Mouse (Mus musculus) lung, postnatal 0 days (tissue): ENCODE measurements at regions not wholly inside any gene's neighbourhood (a gene's known extent, or its start where the extent isn't known, plus 50 kb on each side); places are given as distances from the start of the nearest gene placed in this dataset.
A peak's percentile ranks its signal among the peaks of the same experiment; 100 is the strongest.

Source experiments
- ATAC-seq: fragments of 200-750 bp; cut with Nextera tagmentation; 2 replicates; pipeline ENCODE4 v1.8.0; 2017; ENCODE audit warnings: moderate library complexity
- DNase-seq: peaks from one replicate; pipeline ENCODE4 v3.0.0-alpha.2; 2016; ENCODE audit warnings: low spot score
- H3K27ac ChIP-seq: fragments of 300-500 bp; sonication (generic); 2 replicates; pipeline ENCODE4 v1.5.1; 2014; ENCODE audit warnings: antibody characterized with exemption, mild to moderate bottlenecking, low read length, mixed read lengths
- H3K27me3 ChIP-seq: fragments of 300-500 bp; sonication (generic); replicated peaks from 2 replicates; pipeline ENCODE4 v1.6.1; 2014; ENCODE audit warnings: low read length, mixed read lengths; ENCODE audit not compliant: insufficient read depth
- H3K36me3 ChIP-seq: fragments of 300-500 bp; sonication (generic); 2 replicates; pipeline ENCODE4 v1.6.1; 2014; ENCODE audit warnings: low read length, mixed read lengths; ENCODE audit not compliant: insufficient read depth
- H3K4me1 ChIP-seq: fragments of 300-500 bp; sonication (generic); 2 replicates; pipeline ENCODE4 v1.6.1; 2014; ENCODE audit warnings: antibody characterized with exemption, low read depth, low read length, mixed read lengths; ENCODE audit not compliant: insufficient read depth
- H3K4me2 ChIP-seq: fragments of 300-500 bp; sonication (generic); replicated peaks from 2 replicates; pipeline ENCODE4 v1.6.1; 2014; ENCODE audit warnings: low read depth, mild to moderate bottlenecking, low read length, moderate library complexity, mixed read lengths
- H3K4me3 ChIP-seq: fragments of 300-500 bp; sonication (generic); 2 replicates; pipeline ENCODE4 v1.5.1; 2014; ENCODE audit warnings: low read depth, low read length
- H3K9ac ChIP-seq: fragments of 300-500 bp; sonication (generic); replicated peaks from 2 replicates; pipeline ENCODE4 v1.6.1; 2014; ENCODE audit warnings: low read depth, mild to moderate bottlenecking
- H3K9me3 ChIP-seq: fragments of 300-500 bp; sonication (generic); 2 replicates; pipeline ENCODE4 v1.6.1; 2016; ENCODE audit warnings: low read length, mixed read lengths
- CTCF ChIP-seq: IDR thresholded peaks from 2 replicates; pipeline ENCODE4 v1.5.1; 2016; ENCODE audit warnings: antibody characterized with exemption, mild to moderate bottlenecking
- EP300 ChIP-seq: IDR thresholded peaks from 2 replicates; pipeline ENCODE4 v1.6.1; 2016; ENCODE audit warnings: antibody characterized with exemption, mild to moderate bottlenecking, control low read depth
- WGBS: fragments of 180-500 bp; shearing (Covaris S2); extraction: QIAGEN DNeasy Blood & Tissue Kit; methylation state at CpG from one replicate; pipeline ENCODE4 v1.1.7; 2014; 5-methylcytosine and 5-hydroxymethylcytosine counted together

GRCm38 (mm10) chr12:15702137-15702536 lies 114.6 kb downstream of the Trib2 start:
- no peak overlapping the region for H3K27ac ChIP-seq
- whole genome bisulfite sequencing, result 100% methylated on average over 1 of the region's 1 CpGs
- H3K4me3 ChIP-seq, result no peak overlapping the region
- no peak for DNase-seq
- no peak overlapping the region for H3K4me2 ChIP-seq
- no peaks in the 10 kb centered on the region for H3K9me3 ChIP-seq
- no peak for ATAC-seq
- H3K27me3 ChIP-seq, result no peaks in the 10 kb centered on the region
- TF ChIP-seq CTCF (no peak), EP300 (no peak)
- H3K9ac ChIP-seq, result no peak overlapping the region
- no peaks in the 10 kb centered on the region; the same call in 1 of the 2 replicates for H3K4me1 ChIP-seq
- no peaks in the 10 kb centered on the region for H3K36me3 ChIP-seq

GRCm38 (mm10) chr12:15698829-15699228 lies 117.9 kb downstream of the Trib2 start:
- ATAC-seq (peak; percentile 58; the same call in 1 of the 2 replicates), DNase-seq (peak; percentile 25)
- Histone ChIP-seq H3K27me3 (no peaks in the 10 kb centered on the region), H3K4me1 (no peaks in the 10 kb centered on the region; the same call in 1 of the 2 replicates), H3K9ac (no peak overlapping the region), H3K4me2 (no peak overlapping the region), H3K36me3 (no peaks in the 10 kb centered on the region), H3K27ac (0 out of 2 replicates have a peak overlapping the region, but pooled peaks have one; percentile 4), H3K9me3 (no peaks in the 10 kb centered on the region), H3K4me3 (no peak overlapping the region)
- TF ChIP-seq CTCF, result no peak
- peak; percentile 28; the same call in 1 of the 2 replicates for TF ChIP-seq EP300
- whole genome bisulfite sequencing, result 18% methylated on average over 4 of the region's 4 CpGs

- peak; percentile 29 for DNase-seq
- Histone ChIP-seq H3K27me3 (no peaks in the 10 kb centered on the region), H3K9me3 (no peaks in the 10 kb centered on the region), H3K4me1 (no peaks in the 10 kb centered on the region; the same call in 1 of the 2 replicates), H3K9ac (no peak overlapping the region), H3K4me3 (no peak overlapping the region), H3K36me3 (no peaks in the 10 kb centered on the region), H3K27ac (peak overlapping the region; percentile 4; the same call in 1 of the 2 replicates), H3K4me2 (no peak overlapping the region)
- TF ChIP-seq EP300 (no peak), CTCF (no peak)
- ATAC-seq, result peak; percentile 35
- WGBS, result 42% methylated on average over 6 of the region's 6 CpGs
Measured at GRCm38 (mm10) chr12:15698042-15698771, 118.5 kb downstream of the Trib2 start.

GRCm38 (mm10) chr12:15688342-15688741 lies 128.4 kb downstream of the Trib2 start:
- ATAC-seq, result no peak
- Histone ChIP-seq H3K27me3 (no peaks in the 10 kb centered on the region), H3K4me2 (no peak overlapping the region), H3K36me3 (no peaks in the 10 kb centered on the region), H3K9me3 (no peaks in the 10 kb centered on the region), H3K4me3 (no peak overlapping the region), H3K27ac (no peak overlapping the region), H3K4me1 (no peaks in the 10 kb centered on the region), H3K9ac (no peak overlapping the region)
- TF ChIP-seq EP300 (no peak), CTCF (no peak)
- DNase-seq, result no peak
- WGBS, result 83% methylated on average over 2 of the region's 2 CpGs

GRCm38 (mm10) chr12:15684311-15684710 lies 132.4 kb downstream of the Trib2 start:
- ATAC-seq (peak; percentile 89), DNase-seq (peak; percentile 71)
- H3K36me3 ChIP-seq, result no peaks in the 10 kb centered on the region
- H3K27ac ChIP-seq, result no peak overlapping the region
- no peak overlapping the region for H3K4me2 ChIP-seq
- H3K27me3 ChIP-seq, result no peaks in the 10 kb centered on the region
- no peaks in the 10 kb centered on the region for H3K4me1 ChIP-seq
- no peak overlapping the region for H3K4me3 ChIP-seq
- H3K9ac ChIP-seq, result no peak overlapping the region
- TF ChIP-seq CTCF (no peak), EP300 (peak; percentile 95)
- H3K9me3 ChIP-seq, result no peaks in the 10 kb centered on the region
- 29% methylated on average over 5 of the region's 5 CpGs for WGBS

GRCm38 (mm10) chr12:15681678-15682355 lies 134.9 kb downstream of the Trib2 start:
- ATAC-seq, result no peak
- H3K4me2 ChIP-seq, result no peak overlapping the region
- H3K9me3 ChIP-seq, result no peaks in the 10 kb centered on the region
- H3K27me3 ChIP-seq, result no peaks in the 10 kb centered on the region
- H3K9ac ChIP-seq, result no peak overlapping the region
- no peak for TF ChIP-seq EP300
- TF ChIP-seq CTCF, result no peak
- no peaks in the 10 kb centered on the region for H3K4me1 ChIP-seq
- no peak for DNase-seq
- 70% methylated on average over 5 of the region's 5 CpGs for WGBS
- H3K4me3 ChIP-seq, result no peak overlapping the region
- no peaks in the 10 kb centered on the region for H3K36me3 ChIP-seq
- no peak overlapping the region for H3K27ac ChIP-seq
